Mouse (Mus musculus): ENCODE results near the gene Akr1b10.
"Not testable (repeated sequence)": the region's sequence is repeated elsewhere in the genome, so short reads cannot be mapped to it uniquely, and the experiment has no call there.

DNA sequence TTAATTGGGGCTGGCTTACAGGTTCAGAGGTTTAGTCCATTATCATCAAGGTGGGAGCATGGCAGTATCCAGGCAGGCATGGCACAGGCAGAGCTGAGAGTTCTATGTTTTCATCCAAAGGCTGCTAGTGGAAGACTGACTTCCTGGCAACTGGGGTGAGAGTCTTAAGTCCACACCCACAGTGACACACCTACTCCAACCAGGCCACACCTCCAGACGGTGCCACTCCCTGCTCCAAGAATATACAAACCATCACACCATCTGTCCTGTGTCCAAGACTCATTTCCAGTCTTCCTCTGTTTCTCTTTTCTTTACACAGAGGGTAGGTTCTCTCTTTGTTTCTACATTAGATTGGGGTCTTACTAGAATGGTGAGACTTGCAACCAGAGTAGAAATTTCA lies 29.4 kb downstream of the Akr1b10 start:
- TF ChIP-seq POLR2AphosphoS2 (IDR thresholded peaks at IDR 0.05; ENCODE audit: low read length); MAX (IDR thresholded peaks at IDR 0.05; ENCODE audit: low read length); POLR2A (IDR thresholded peaks at IDR 0.05; ENCODE audit: control insufficient read depth in 1 of 2, insufficient read depth in 1 of 2, low read depth in 1 of 2, low read length in 2 of 2, poor library complexity in 1 of 2); RAD21 (IDR thresholded peaks at IDR 0.05; ENCODE audit: low read depth, low read length); CHD1 (IDR thresholded peaks at IDR 0.05; ENCODE audit: low read depth, low read length); GATA1 (IDR thresholded peaks at IDR 0.05; ENCODE audit: low read depth, low read length); HCFC1 (IDR thresholded peaks at IDR 0.05; ENCODE audit: low read depth, low read length); SIN3A (IDR thresholded peaks at IDR 0.05; ENCODE audit: low read length); CTCF (IDR thresholded peaks at IDR 0.05 in 2 of 3, conservative IDR thresholded peaks at IDR 0.05 in 1 of 3; ENCODE audit: control insufficient read depth in 1 of 3, insufficient read depth in 1 of 3, low read depth in 2 of 3, low read length in 3 of 3, poor library complexity in 1 of 3, severe bottlenecking in 1 of 3); ZNF384 (IDR thresholded peaks at IDR 0.05; ENCODE audit: low read depth, low read length); NRF1 (IDR thresholded peaks at IDR 0.05; ENCODE audit: insufficient read depth, low read depth, low read length, poor library complexity, severe bottlenecking); MAZ (IDR thresholded peaks at IDR 0.05; ENCODE audit: low read depth, low read length); USF2 (IDR thresholded peaks at IDR 0.05; ENCODE audit: borderline replicate concordance in 1 of 2, insufficient read depth in 1 of 2, low read depth in 1 of 2, low read length in 2 of 2): not testable (repeated sequence)

Data from MEL (cell line).